Mouse (Mus musculus) urinary bladder, postnatal 14 days (tissue): ENCODE results near the gene AI597479.
"Not testable (repeated sequence)": the region's sequence is repeated elsewhere in the genome, so short reads cannot be mapped to it uniquely, and the experiment has no call there.

Source experiments
- DNase-seq: peaks from one replicate; pipeline ENCODE4 v3.0.0; 2021; ENCODE audit warnings: low spot score

The AI597479 gene

DNA sequence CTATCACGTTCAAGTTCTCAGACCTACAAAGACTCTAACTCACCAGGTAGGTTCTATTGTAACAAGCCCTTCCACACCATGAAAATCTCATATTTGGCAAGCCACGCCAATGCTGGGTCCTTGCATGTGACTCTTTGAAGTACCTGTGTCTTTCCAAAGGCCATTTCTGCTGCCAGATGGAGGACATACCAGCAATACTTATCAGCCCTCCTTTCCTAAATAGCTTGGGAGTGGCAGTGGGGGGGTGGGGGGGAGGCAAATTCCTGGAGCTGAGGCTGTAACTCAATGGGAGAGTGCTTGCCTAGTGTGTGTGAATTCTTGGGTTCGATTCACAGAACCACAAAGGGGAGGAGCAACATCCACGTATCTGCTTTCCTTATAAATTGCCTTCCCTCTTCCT lies 26.2 kb downstream of the AI597479 start:
- no peak for DNase-seq

DNA sequence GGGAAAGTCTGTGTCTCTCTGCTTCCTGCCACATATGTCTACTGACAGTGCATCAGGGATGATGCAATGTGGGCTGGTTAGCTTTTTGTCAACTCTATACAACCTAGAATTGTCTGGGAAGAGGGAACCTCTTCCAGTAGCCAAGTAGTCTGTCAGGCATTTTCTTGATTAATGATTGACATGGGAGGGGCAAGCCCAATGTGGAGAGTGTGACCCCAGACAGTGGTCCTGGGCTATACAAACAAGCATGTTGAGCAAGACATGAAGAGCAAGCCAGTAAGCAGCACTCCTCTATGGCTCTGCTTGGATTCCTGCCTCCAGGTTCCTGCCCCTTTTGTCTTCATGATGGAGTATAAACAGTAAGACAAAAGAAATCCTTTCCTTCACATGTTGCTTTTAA lies 28.7 kb downstream of the AI597479 start:
- no peak for DNase-seq

DNA sequence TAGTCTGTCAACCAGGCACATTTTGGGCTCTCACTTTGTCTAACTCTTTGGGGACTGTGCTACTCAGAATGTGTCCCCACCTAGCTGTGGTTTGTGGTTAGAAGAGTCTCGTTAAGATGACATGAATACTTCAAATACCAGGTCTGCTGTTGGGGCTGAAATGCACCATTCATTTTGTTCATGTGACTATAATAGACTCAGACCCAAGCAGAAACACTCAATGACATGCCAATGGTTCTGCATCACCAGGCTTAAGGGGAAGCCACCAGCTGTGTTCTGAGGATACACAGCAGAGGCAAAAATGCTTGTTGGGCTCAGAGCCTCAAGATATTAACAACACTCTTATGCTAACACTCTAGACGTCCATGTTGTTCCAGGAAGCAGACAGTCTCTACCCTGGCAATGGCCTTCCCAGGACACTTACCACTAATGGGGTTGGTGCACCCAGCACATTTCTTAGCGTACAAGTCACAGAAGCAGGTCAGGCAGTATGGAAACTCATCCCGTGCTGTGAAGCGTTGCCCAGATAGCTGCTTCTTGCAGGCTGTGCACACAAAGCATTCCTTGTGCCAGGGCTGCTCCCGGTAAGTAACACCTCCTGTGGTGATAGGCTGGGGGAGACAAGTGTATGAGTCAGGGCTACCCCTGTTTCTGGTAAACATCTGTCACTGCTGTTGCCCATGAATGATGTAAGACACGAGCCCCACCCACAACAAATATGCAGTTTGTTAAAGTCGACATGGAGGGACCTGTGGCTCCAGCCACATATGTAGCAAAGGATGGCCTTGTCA lies 29.5 kb downstream of the AI597479 start:
- DNase-seq: no peak

DNA sequence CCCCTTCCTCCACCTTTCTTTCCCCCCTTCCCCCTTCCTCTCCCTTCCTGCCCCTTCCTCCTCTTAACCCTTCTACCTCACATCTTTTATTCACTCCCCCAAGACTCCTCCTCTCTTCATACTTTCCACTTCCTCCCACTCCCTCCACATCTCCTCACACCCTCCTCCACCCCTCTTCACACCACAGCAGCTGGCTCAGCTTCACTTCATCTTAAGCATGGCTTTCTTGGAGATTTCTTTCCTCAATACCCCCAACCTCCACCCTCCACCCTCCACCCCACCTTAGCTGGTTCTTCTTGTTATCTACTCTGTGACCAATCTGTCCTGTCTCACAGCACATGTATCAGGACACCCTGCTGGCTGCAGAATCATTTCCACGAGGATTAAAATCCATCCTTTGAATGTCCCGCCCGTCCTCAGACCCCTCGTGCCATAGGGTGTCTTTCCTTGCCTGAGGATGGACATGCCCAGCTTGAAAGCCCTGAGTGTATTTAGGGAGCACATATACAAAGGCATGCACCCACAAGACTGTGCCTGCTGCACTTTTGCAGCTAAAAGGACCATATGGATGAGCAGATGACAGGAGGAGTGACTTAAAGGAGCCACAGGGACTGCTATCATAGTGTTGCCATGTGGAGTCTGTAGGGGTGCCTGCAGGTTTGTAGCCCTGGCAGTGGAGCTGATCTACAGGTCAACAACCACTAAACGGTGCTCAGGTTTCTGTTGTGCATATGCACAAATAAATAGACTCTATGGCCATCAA lies 31.9 kb downstream of the AI597479 start:
- DNase-seq: no peak

DNA sequence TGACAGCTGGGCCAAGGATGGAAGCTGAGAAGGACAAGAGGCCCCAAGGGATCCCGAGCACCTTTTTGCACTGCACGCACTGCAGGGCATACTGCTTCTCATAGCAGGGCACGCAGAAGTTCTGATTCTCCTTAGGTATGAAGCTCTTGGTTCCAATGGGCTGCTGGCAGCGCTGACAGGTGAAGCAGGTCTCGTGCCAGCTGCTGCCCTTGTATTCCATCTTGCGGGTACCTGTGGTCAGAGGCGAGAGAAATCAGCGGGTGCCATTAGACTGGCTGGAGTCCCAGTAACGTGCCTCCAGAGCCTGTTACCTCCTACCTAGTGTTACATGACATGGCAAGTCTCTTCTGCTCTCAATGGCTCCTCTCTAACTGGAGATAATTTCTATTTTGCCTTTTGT lies 33.1 kb downstream of the AI597479 start:
- no peak for DNase-seq

DNA sequence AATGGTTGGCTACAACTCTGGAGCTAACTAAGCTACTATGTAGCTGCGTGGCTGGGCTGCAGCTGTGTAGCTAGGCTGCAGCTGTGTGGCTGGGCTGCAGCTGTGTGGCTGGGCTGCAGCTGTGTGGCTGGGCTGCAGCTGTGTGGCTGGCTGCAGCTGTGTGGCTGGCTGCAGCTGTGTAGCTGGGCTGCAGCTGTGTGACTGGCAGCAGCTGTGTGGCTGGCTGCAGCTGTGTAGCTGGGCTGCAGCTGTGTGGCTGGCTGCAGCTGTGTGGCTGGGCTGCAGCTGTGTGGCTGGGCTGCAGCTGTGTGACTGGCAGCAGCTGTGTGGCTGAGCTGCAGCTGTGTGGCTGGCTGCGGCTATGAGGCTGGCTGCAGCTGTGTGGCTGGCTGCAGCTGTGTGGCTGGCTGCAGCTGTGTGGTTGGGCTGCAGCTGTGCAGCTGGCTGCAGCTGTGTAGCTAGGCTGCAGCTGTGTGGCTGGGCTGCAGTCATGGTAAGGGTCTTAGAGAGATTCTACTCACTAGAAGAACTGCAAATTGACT lies 38.0 kb downstream of the AI597479 start:
- DNase-seq: not testable (repeated sequence)

DNA sequence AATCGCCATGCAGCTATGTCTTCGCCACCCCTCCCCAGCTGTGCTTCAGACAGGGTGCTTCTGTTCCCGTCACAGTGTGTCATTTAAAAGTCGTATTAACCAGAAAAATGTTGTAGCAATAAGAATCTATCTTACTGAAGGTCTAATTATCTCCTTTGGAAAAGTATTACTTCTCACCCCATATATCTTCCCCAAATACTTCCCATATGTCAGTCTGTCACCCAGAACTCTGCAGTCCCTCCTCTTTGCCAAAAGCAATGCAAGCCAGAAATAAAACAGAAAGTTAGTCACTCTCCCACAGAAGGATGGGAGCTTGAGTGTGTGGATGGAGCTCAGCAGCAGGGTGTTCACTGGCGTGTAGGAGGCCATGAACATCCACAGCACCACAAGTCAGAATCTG lies 38.8 kb downstream of the AI597479 start:
- DNase-seq: no peak

DNA sequence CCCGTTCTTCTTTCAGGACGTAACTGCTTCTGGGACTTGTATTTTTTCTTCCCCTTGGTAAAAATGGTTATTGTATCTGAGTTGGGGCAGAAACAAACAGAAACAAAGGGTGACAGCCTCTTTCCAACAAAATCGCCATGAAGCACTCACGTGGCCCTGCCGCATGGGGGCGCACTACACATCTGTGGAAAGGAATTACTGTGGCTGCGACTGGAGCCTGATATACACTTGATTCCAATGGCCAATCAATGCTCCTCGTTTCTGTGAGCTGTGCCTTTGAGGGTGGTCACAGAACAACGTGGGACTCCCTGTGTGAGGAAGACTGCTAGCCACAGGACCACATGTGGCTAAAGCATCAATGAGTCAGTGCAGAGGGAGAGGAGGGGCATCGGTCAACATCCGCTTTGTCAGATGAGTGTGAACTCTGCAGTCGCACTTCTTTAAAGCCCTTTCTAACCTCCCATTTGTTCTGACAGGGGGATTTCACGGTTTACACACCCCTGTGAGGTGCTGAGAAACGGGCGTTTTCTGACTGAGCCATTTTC lies 39.8 kb downstream of the AI597479 start:
- no peak for DNase-seq

DNA sequence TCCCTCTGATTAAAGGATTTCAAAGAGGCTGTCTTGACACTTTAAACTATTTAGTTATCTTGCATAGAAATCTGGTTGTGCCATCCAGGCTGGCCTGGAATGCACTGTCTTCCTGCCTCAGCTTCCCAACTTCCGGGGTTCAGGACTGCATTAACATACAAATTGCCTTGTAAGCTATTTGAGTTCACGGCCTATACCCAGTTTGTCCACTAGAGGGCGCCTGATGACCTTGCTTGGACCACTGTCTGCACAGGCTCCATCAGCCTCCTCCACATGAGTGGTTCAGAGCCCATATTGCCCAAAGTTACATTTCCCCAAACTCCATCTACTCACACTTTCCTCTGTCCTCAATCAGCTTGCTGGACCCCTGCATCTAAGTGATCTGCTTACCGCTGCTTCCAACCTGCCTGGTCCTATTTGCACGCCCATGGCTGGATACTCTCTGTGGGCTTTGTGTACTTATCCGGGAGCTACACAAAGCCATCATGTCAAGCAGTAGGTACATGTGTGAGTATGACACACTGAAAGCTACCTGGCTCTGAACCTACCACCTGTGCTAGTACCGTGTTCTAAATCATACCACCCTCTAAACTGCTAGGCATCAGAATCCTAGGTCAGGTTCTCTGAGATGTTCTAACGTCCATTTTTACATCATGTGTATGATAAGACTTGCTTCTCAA lies 41.2 kb downstream of the AI597479 start:
- DNase-seq: peak; percentile 90

DNA sequence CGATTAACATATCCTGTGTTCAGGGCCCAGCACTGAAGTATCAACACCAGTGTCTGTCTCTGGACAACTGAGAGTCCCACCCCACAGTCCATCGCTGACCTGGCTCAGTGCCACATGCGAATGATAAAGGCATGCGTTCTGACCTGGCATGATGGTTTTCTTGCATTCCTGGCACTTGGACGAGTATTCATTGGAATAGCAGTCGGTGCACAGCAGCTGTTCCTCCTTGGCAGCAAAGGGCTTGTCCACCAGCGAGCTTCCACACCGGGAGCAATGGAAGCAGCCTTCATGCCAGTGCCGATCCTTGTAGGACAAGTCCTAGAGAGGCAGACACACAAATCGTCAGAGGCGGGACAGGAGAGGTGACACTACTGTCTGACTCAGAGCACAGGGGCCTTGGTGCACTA lies 43.0 kb downstream of the AI597479 start:
- DNase-seq: no peak

DNA sequence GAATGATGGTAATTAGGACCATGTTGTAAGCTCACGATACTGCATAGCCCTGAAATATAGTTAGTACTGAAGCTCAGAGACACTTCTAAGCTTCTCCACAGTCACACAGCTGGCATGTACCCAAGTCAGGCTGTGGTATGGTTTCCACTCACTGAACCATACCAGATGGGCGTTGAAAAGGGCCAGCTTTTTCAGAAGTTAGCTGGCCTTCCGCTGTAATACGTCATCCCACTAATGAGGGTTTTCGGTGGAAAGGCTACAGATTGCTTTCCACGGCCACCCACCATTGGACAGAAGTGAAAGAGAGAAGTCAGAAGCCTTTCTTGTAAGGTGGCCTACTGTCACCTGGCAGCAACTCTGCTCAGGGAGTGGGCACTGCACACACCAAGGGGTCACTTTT lies 44.3 kb downstream of the AI597479 start:
- no peak for DNase-seq

DNA sequence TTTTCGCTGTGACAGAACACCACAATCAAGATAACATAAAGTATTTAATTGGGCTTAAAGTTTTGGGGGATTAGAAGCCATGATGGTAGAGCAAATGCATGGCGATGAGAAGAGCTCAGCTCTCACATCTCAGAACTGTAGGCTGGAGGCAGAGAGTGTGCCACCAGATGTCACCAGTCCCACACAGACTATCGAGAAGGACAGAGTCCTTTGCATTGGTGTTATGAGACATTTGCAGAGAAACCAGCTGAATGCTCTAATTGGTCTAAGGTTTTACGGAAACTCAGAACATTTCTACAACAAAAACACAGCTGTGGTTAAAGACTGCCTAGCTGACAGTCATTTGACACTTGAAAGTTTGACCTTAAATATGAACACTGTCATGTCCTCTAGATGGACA lies 44.8 kb downstream of the AI597479 start:
- DNase-seq: no peak

DNA sequence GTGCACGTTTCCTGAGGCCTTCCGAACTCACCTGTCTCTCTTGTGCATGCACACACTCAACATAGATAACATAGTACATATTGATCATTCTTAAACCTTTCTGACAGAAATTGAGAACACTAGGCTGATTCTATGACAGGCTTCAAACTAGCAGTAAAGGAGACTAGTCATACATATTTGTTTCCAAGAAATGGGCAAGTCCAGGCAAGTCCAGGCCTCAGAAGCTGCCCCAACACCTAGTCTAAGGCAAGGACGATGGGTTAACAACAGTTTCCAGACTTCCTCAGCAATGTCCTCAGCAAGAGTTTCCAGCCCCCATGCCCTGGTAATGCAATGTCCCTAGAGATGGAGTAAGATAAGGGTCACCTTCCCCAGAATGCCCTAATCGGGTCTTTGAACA lies 45.3 kb downstream of the AI597479 start:
- DNase-seq: no peak

DNA sequence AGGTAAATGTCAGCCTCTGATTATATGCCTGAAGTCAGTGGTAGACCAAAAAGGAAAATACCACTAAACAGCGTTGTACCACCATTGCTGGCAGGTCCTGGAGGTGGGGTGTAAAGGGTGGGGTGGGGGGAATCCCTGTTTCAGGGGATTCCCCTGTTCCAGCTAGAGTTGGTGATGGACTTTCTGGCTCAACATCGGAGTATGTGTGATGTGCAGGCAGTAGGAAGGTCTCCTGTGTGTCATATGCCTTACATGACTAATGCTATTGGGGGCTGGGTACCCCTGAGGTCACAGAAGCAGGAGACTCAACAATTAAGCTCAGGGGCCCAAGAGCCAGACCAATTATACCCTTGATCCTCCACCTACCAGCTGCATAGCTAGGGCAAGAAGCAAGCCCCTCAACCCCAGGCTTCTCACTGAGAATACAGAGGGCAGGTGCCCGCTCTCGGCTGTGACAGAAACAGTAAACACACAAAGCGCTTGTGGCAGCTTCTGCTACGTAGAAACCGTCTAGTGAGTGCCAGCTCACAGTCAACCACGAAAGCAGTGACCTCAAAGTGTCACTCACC lies 45.9 kb downstream of the AI597479 start:
- no peak for DNase-seq

DNA sequence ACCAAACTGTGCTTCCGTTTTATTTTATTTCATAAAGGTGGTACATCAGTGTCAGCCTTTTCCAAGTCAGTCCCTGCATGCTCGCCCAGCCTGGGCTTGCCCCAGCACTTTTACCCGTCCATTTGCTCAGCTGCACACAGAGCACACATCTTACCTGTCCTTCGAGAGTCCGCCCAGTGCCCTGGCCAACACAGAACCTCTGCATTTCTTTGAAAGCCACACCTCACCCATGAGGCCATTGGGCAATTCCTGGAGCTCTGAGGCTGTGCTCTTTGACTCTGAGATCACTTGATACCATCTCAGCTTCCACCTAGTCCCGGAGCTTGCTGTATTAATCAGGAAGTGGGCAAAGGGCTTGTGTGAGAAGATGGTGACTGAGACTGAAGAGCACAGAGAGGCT lies 46.9 kb downstream of the AI597479 start:
- DNase-seq: no peak

DNA sequence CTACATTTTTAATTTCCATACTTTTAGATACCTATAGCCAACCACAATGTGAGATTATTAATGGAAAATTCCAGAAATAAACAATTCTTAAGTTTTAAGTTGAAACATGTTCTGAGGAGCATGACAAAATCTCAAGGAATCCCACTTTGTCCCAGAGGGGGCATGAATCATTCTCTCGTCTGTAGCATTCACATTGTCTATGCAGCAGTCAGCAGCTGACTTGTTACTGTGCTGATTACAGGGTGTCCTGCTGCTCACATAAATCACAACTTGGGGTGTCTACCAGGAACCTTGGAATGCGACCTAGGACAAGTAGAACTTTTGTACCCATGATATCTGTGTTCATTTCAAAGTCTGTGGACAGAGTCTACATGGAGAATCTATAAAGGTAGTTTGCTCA lies 49.0 kb downstream of the AI597479 start:
- no peak for DNase-seq

DNA sequence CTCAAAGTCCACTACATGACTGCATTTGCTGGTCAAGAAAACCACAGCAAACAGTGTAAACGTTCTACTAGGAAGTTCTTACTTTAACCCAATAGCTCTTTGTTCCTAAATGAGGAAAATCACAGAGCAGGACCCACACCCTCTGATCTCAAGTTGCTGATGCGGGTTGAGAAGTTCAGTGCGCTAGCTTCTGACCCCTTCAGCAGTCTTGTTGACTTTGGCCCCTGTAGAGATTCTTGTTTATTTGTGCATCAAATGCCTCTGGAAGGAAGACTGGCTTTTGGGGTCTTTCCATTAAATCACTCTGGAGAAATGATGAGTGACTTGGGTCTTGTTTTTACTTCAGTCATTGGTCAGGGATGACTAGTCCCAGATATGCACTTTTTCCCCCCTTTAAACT lies 51.7 kb downstream of the AI597479 start:
- DNase-seq: no peak

DNA sequence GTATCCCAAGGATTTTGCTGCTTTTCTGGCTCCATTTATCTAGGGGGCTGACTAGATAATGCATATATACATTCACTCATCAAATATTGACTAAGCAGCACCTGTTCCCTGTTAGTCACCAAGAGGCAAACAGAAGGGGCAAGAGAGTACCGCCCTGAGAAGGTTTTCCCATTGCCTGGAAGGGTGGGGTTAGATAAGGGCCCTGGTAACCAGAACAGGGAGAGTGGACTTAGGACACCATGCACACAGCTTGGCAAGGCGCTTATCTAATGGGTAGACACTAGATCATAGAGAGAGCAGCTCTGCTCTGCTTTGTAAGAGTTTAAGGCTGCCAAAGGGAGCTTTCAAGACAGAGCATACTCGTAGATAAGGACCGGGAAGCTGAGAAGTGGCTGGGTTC lies 54.1 kb downstream of the AI597479 start:
- DNase-seq: no peak

DNA sequence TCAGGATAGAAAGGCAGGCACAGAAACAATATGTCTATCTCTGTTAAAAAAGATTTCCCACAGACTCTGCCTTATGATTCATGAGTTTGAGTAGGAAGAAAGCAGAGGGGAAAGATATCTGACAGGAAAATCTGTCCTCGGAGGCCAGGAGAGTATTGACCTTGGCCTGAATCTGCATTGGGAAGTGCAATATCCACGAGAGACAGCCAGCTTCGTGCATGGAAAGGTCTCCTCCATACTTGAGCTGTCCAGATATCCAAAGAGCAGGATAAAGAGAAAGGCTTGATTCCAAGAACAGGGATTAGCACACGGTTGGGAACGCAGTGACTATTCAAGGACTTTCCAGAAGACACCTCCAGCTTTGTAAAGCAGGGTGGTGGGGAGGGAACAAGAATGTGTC lies 55.0 kb downstream of the AI597479 start:
- DNase-seq: no peak

DNA sequence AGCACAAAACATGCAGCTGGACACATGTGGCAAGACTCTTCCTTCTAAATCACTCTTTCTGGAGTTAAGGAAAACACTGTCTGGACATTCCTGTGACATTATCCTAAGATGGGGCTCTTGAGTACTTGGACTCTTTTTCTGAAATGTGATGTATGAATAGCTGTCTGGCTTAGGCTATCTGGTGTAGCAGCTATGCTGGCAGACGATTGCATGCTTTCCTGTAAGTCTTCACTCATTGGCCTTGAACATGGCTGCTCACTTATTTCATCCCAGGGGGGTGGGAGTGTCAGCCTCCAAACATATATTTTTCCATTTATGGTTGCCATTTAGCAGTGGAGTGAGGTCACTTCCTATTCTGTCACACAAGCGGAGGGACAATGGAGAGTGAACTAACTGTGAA lies 56.0 kb downstream of the AI597479 start:
- DNase-seq: no peak

DNA sequence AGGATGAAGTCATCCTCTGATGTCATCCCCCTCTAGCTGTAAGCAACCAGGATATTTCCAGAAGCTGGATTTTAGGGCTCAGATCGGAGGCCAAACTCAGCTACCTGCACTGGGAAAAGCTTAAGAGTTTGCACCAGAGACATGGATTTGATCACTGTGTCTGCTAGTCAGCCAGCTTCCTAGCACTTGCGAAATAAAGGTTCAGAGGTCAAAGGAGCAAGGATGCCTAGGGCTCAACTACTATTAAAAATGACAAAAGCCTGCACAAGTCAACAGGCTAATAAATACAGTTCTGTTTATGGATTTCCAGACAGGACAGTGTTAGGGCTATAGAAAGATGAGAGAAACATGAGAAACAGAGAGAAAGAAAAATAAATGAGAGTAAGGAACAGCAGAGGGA lies 59.4 kb downstream of the AI597479 start:
- DNase-seq: no peak

DNA sequence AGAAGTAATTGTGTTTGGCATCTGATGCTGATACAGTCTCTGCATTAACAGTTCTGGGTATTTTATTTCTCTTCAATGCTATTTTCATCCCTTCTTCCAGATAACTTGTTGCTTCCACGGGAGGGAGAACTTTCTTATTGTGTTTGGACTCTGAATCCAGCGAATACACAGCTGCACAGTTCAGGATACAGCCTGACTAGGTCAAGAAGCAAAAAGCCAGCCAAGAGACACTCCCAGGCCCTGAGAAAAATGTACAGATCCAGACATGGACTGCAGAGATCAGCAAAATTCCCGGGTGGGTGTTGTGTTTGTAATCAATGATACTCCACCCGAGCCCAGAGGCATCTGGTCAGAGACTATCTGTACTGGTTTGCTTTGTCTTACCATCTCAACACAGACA lies 60.9 kb downstream of the AI597479 start:
- no peak for DNase-seq
